Mouse (Mus musculus) central nervous system, embryonic 14 days (tissue): ENCODE measurements around the gene Trpc7. TPM values are rescaled to one million over a fixed set of nuclear protein-coding genes. Genes with fewer than 3 reads are reported as not detected.

Source experiments
- polyA plus RNA-seq: library from polyadenylated mRNA; depleted of rRNA; stranded (reverse); fragments of >200 nt; gene quantifications from 2 replicates; pipeline ENCODE4 v1.2.3, GENCODE M21; 2012; rRNA removed

The Trpc7 gene
- polyA plus RNA-seq, result 2.7 and 3.3 TPM in 2 replicates

DNA sequence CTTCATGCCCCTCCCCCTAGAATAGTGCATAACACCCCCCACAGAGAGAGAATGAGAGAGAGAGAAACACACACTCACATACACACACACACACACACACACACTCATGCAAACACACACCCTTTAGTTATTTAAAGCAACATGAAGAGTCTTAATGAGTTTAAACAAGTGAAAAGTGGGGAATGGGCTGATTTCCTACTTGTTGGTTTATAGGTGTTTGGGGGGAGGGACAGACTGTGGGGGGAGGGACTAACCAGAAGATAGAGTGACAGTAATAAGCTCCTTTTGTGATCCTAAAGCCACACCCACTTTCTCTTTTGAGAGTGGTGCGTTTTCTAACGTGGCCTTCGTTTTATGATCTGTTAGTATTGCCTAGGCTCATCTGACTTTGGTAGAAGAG, at the start of gene Trpc7:
TSS of gene Trpc7 (minus strand) at position 101 of the 400 bp plus-strand sequence.

DNA sequence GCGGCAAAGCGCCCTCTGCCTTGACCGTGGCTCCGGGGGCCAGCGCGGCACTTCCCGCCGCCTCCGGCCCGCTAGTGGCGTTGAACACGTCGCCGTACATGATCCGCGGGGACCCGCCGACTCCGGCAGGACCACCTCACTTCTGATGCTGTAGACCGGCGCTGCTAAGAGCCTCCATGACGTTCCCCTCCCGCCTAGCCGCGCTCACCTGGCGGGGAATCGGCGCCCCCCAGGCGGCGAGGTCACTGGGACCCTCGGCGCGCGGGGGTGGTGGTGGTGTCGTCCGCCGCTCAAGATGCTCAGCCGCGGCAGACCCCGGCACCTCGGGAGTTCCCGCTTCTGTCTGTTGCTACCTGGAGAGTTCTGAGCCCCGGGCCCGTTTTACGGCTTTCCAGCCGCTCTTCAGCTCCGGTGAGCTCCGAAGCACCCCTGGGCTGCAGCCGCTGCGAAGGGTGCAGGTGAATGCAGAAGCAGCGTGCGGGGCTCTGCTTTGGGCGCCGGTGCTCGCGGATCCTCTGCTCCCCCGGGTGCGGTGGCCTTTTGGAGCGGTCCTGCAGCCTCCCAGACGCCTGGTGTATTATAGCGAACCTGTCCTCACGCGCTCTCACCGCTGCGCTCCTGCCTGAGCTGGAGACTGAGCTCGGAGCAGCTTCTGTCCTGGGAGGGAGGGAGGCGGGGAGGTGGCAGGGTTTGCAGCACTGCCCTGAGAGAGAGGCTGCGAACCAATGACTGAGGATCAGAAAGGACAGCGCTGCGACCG, 142.4 kb downstream of the Trpc7 start, which contains the start of gene Gm45623:
TSS of gene Gm45623 (minus strand) at position 636 of the 760 bp plus-strand sequence.

Other genes with a start within 250 kb of the Trpc7 start
- 47.9 and 51.1 TPM in 2 replicates for gene Smad5, start 193.0 kb downstream of the Trpc7 start, polyA plus RNA-seq
- gene Gm45623, start 142.2 kb downstream of the Trpc7 start, polyA plus RNA-seq, result 1.4 and 1.6 TPM in 2 replicates